Mouse (Mus musculus): Measurements from ENCODE around the gene Opn1sw.

Gene Opn1sw

GRCm38 (mm10) chr6:29326961-29327360, 61.3 kb downstream of the Opn1sw start:
- DNase-seq = no peak
